Mouse (Mus musculus): ENCODE results near the gene Ehbp1l1. TPM values are rescaled to one million over a fixed set of nuclear protein-coding genes. Genes with fewer than 3 reads are reported as not detected.

Gene Ehbp1l1
- 67.9 and 83.9 TPM in 2 replicates for polyA plus RNA-seq (2012; rRNA removed; ENCODE audit: low replicate concordance)

DNA sequence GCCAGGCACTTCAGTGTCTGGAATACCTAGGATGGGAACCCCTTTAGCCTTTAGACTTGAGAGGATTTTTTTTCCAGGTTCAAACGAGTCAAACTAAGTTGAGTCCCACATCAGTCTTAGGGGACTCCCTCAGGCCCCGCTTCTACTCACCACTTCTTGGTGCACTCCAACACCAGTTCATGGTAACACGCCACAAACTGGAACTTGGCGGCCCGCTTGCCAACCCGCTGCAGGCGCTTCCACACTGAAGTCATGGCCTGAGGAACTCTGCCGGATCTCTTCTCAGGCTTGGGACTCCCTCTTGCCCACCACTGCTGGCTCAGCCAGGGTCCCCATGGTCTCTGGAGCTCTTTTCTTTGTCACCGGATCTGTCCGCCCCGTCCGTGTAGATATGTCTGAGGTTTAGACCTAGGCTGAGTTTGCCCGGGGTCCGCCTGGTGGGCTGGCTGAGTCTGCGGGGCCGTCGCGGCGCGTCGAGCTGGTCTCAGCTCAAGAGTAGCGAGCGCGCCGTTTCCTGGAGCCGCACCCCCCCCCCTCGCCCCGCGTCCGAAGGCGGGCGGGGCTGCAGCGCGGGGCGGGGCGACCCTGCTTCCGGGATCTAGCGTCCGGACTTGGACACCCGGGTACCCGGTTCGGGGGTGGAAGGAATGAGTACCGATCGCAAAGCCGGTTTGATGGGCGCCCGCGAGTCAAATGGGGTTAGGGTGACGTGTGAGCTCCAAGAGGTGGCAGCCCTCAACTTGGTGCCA lies at the start of gene Ehbp1l1:
Gene Ehbp1l1 (minus strand): TSS at position 551 of the 749 bp plus-strand sequence.

DNA sequence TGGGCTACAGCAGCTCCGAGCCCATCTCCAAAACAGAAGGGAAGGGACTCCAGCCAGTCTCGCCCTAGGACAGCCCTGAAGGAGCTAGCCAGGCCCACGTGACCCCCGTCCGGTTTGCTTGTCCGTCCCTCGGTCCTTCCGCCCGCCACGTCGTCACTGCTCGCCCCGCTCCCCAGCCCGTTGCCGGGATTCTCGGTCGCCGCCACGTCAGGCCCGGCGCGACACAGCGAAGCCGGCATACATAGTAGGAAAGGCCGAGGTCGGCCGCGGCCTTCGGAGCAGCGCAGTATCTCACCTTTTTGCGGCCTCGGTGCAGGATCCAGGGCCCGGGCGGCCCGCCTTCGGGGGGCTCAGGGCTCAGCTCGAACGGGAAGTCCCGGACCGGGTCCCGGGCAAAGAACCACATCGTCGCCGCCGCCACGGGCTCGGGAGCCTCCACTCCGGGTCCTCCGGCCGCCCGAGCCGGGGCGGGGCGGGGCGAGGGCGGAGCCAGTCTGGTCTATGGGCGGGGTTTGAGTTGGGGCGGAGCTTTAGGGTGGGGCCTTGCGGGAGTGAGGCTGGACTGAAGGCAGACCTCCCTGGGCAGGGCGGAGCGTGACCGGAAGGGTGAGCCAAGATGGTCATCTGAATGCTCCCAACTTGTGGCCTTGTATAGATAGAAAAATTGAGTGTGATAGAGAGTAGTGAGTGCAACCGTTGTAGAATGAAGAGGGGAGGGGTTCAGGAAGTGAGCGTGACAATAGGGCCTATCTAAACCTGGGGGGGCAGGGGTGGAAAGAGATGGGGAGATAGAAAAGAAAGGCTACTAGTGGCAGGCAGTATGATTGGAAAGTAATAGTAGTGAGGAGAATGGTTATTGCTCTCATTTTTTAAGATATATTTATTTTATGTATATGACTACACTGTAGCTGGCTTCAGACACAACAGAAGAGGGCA lies 45.1 kb upstream of the Ehbp1l1 start, which contains the start of gene Scyl1:
Gene Scyl1 (minus strand): TSS at position 495 of the 936 bp plus-strand sequence.

DNA sequence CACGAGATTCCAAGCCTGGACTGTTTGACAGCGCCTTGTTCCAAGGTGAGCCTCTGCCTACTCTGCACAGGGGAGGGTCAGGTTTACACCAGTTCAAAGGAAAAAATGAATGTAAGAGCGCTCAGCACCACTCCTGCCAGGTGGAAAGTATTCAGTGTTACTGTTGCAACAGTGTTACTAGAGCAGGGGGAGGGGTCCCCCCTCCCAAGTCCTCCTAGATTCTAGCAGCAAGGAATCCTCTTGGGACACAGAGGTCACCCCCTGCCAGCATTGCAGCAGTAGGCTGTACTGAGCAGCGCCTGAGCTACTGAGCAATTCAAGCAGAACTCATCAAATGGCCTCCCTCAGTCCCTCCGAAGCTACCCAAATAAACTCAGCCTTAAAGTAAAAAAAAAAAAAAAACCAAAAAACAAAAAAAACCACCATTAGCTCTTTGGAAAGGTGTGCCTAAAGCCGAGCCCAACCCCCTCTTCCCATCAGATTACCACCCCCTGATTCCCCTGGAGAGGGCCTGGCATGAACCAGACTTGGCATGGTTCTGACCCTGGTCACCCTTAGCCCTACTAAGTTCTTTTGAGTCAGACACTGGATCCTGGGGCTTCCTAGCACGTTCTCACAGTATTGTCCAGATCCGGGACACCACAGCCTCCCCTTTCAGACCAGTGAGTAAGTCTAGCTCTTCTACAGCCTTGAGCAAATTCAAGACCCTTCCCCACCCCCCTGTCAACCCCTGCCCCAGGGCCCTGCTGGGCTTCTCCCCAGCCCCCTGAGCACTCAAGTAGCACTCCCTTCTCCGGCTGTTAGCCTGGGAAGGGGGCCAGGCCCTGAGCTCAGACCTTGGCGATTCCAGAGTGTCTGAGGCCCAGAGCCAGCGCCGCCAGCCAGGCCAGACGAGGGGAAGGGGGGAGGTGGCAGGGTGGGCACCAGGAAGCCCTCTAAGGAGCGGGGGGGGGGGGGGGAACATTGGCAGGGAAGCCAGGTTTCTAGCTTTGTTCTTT lies 14.5 kb upstream of the Ehbp1l1 start, which contains the start of gene Ltbp3:
Gene Ltbp3 (plus strand): TSS at position 585 of the 998 bp plus-strand sequence.

DNA sequence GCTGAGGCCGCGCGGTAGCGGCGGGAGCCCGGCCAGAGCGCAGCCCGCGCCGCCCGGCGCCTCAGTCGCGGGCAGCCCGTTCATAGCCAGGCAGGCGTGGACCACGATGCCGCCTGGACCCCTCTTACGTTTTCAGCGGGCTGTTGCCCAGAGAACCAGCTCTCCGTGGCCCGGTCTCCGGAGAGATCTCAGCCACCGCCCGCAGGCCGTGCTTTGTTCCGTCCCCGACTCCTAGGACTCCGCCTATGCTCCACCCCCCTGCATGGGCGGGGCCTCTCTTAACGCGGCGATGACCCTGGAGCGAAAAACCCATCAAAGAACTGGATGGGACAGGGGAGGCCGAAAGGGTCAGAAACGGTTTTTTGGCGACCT lies 3.3 kb upstream of the Ehbp1l1 start, which contains the start of gene Fam89b:
Gene Fam89b (minus strand): TSS at position 210 of the 372 bp plus-strand sequence.

DNA sequence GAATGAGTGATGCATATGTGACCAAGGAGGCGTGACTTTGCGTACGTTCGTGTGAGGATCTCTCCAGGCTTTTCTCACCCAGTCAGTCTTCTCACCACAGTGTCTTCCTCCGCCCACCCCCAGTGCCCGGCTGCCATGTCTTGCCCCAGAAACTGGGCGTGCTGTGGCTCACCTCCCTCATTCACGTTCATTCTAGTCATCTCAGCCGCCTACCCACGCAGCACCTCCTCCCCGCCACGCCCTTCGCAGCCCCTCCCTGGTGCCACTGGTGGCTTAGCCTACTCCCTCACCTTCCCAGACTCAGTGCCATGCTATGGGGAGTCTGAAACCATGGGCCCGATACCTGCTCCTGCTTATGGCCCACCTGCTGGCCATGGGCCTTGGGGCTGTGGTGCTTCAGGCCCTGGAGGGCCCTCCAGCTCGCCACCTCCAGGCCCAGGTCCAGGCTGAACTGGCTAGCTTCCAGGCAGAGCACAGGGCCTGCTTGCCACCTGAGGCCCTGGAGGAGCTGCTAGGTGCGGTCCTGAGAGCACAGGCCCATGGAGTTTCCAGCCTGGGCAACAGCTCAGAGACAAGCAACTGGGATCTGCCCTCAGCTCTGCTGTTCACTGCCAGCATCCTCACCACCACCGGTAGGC lies 21.8 kb downstream of the Ehbp1l1 start, which contains the start of gene Kcnk7:
Gene Kcnk7 (plus strand): TSS at position 205 of the 638 bp plus-strand sequence.

DNA sequence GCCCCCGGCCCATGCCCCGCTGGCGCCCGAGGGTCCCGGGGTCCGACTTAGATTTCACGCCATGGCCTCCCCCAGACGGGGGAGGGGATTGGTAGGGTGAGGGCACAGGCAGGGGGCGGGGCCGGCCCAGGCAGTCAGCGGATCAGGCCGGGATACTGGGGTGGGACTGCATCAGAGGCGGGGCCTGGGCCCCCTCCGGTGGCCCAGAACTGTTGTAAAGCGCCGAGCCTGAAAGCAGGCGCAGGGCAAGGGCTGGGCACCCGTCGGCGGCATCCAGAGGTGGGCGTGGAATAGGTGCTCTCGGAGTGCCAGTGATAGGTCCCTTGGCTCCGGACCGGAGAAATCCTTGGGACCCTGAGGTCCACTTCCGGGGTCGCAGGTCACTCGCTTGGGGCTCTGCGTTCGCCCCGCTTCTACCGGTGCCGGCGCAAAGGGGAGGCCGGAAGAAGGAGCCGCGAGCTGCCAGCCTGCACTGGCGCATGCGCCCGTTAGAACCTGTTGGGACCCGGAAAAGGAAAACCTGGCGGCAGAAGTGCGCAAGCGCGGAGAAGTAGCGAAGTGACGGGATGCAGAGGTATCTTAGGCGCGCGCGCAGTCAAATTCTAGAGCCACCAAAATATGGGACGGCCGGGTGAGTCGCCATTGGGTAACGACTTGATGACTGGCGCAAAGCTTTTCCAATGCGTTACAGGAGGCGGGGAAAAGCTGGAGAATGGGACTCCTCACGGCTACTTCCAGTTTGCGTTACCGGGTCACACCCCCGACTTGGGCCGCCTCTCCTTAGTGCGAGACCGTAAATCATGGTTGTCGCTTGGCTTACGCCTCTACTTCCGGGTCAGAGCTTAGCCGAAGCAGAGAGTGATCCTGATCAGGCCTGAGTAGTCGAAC lies 37.7 kb downstream of the Ehbp1l1 start, which contains the start of the genes Map3k11 and Pcnx3:
Gene Map3k11 (plus strand): TSS at position 543 of the 888 bp plus-strand sequence.
Gene Pcnx3 (minus strand): TSS at position 709 of the 888 bp plus-strand sequence.

DNA sequence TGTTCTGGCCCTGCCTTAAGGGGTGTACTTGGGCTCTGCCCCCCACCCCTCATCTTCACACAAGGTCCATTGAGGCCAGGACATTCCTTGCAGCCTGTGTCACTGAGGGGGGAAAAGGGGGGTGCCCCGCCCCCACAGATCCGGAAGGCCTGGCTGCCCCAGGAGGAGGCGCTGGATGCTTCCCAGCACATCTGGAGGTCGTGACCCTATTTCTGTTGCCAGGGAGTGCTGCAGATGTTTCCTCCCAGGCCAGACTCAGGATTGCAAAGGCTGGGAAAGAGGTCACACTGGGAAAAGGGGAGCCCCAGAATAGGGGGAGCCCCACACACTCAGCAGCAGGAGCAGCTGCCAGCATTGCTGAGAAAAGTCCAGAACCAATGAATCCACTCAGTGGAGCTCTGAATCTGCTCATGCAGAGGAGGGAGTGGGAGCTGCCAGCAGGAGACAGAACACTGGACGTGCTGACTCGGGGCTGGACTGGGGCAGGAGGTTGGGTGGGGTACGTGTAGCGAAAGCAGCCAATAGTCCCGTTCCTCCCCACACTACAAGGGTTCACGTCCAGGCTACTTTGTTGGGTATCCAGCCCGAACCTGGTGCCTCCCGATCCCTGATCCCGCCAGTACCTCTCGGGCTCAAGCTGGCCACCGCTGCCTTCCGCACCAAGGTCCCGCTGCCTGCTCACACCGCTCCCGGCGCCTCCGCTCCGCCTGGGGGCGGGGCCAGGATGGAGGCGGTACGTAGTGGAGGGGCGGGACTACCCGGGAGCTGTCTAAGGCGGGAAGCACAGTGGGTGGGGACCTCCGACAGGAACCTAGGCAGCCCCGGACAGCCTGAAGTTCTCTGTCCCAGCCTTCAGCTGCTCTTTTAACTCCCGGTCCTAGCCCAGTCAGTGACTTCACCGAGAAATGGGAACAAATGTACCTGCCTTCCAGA lies 62.9 kb downstream of the Ehbp1l1 start, which contains the start of gene Sipa1:
Gene Sipa1 (minus strand): TSS at position 727 of the 933 bp plus-strand sequence.

Other genes with a start within 250 kb of the Ehbp1l1 start
- gene Mus81, start 237.9 kb downstream of the Ehbp1l1 start, polyA plus RNA-seq (2012; rRNA removed; ENCODE audit: low replicate concordance), result 24.4 and 30.3 TPM in 2 replicates
- 354 and 628 TPM in 2 replicates for gene Cfl1, start 235.9 kb downstream of the Ehbp1l1 start, polyA plus RNA-seq (2012; rRNA removed; ENCODE audit: low replicate concordance)
- 0.19 TPM in 1 of 2 replicates, not detected in the other for gene 1700020D05Rik, start 222.5 kb downstream of the Ehbp1l1 start, polyA plus RNA-seq (2012; rRNA removed; ENCODE audit: low replicate concordance)
- gene Snx32, start 215.8 kb downstream of the Ehbp1l1 start, polyA plus RNA-seq (2012; rRNA removed; ENCODE audit: low replicate concordance), result 2.3 and 3.4 TPM in 2 replicates
- gene Ovol1, start 165.7 kb downstream of the Ehbp1l1 start, polyA plus RNA-seq (2012; rRNA removed; ENCODE audit: low replicate concordance), result 50.7 and 55.8 TPM in 2 replicates
- gene Ap5b1, start 158.3 kb downstream of the Ehbp1l1 start, polyA plus RNA-seq (2012; rRNA removed; ENCODE audit: low replicate concordance), result 27.3 and 37.3 TPM in 2 replicates
- 55.0 and 64.6 TPM in 2 replicates for gene Rnaseh2c, start 124.4 kb downstream of the Ehbp1l1 start, polyA plus RNA-seq (2012; rRNA removed; ENCODE audit: low replicate concordance)
- gene Kat5, start 116.1 kb downstream of the Ehbp1l1 start, polyA plus RNA-seq (2012; rRNA removed; ENCODE audit: low replicate concordance), result 28.1 and 29.4 TPM in 2 replicates
- gene Rela, start 88.8 kb downstream of the Ehbp1l1 start, polyA plus RNA-seq (2012; rRNA removed; ENCODE audit: low replicate concordance), result 63.4 and 69.8 TPM in 2 replicates
- 31.8 and 39.3 TPM in 2 replicates for gene Sipa1, start 62.6 kb downstream of the Ehbp1l1 start, polyA plus RNA-seq (2012; rRNA removed; ENCODE audit: low replicate concordance)
- gene Map3k11, start 37.6 kb downstream of the Ehbp1l1 start, polyA plus RNA-seq (2012; rRNA removed; ENCODE audit: low replicate concordance), result 93.9 and 146 TPM in 2 replicates
- gene Pcnx3, start 37.4 kb downstream of the Ehbp1l1 start, polyA plus RNA-seq (2012; rRNA removed; ENCODE audit: low replicate concordance), result 123 and 125 TPM in 2 replicates
- 0.49 TPM in 1 of 2 replicates, not detected in the other for gene Kcnk7, start 21.9 kb downstream of the Ehbp1l1 start, polyA plus RNA-seq (2012; rRNA removed; ENCODE audit: low replicate concordance)
- 93.2 and 129 TPM in 2 replicates for gene Fam89b, start 3.3 kb upstream of the Ehbp1l1 start, polyA plus RNA-seq (2012; rRNA removed; ENCODE audit: low replicate concordance)
- gene Ltbp3, start 14.6 kb upstream of the Ehbp1l1 start, polyA plus RNA-seq (2012; rRNA removed; ENCODE audit: low replicate concordance), result 22.6 and 31.6 TPM in 2 replicates
- 42.2 and 55.8 TPM in 2 replicates for gene Scyl1, start 45.1 kb upstream of the Ehbp1l1 start, polyA plus RNA-seq (2012; rRNA removed; ENCODE audit: low replicate concordance)
- 28.3 and 53.0 TPM in 2 replicates for gene Frmd8, start 149.0 kb upstream of the Ehbp1l1 start, polyA plus RNA-seq (2012; rRNA removed; ENCODE audit: low replicate concordance)
- 349 and 397 TPM in 2 replicates for gene Slc25a45, start 151.5 kb upstream of the Ehbp1l1 start, polyA plus RNA-seq (2012; rRNA removed; ENCODE audit: low replicate concordance)
- 1.5 and 2.8 TPM in 2 replicates for gene Tigd3, start 167.8 kb upstream of the Ehbp1l1 start, polyA plus RNA-seq (2012; rRNA removed; ENCODE audit: low replicate concordance)
- 46.6 and 58.0 TPM in 2 replicates for gene Dpf2, start 186.7 kb upstream of the Ehbp1l1 start, polyA plus RNA-seq (2012; rRNA removed; ENCODE audit: low replicate concordance)
- gene Cdc42ep2, start 198.5 kb upstream of the Ehbp1l1 start, polyA plus RNA-seq (2012; rRNA removed; ENCODE audit: low replicate concordance), result 9.9 and 31.6 TPM in 2 replicates
- gene Pola2, start 237.9 kb upstream of the Ehbp1l1 start, polyA plus RNA-seq (2012; rRNA removed; ENCODE audit: low replicate concordance), result 29.4 and 31.2 TPM in 2 replicates